Mouse (Mus musculus): ENCODE data around the gene 2210016L21Rik.
A peak's percentile ranks its signal among the peaks of the same experiment; 100 is the strongest.
"Not testable (repeated sequence)": the region's sequence is repeated elsewhere in the genome, so short reads cannot be mapped to it uniquely, and the experiment has no call there.

2210016L21Rik gene

GRCm38 (mm10) chr5:114942074-114942765 is at the start of gene 2210016L21Rik:
Gene 2210016L21Rik, plus strand, starts transcription at chr5:114942158.
- DNase-seq: peak; percentile 90

- no peak for DNase-seq
Observed at GRCm38 (mm10) chr5:114895542-114895941, 46.4 kb upstream of the 2210016L21Rik start.

GRCm38 (mm10) chr5:114896688-114897373 is 45.1 kb upstream of the 2210016L21Rik start, which contains the start of gene Oasl2:
Gene Oasl2, plus strand, starts transcription at chr5:114896936.
- DNase-seq: no peak

- no peak for DNase-seq
Observed at GRCm38 (mm10) chr5:114897374-114897793, 44.6 kb upstream of the 2210016L21Rik start.

- DNase-seq: no peak
Observed at GRCm38 (mm10) chr5:114898857-114899256, 43.1 kb upstream of the 2210016L21Rik start.

- DNase-seq: no peak
Observed at GRCm38 (mm10) chr5:114902413-114902812, 39.5 kb upstream of the 2210016L21Rik start.

GRCm38 (mm10) chr5:114908598-114909305 is 33.2 kb upstream of the 2210016L21Rik start:
- no peak for DNase-seq

GRCm38 (mm10) chr5:114913686-114914085 is 28.3 kb upstream of the 2210016L21Rik start:
- no peak for DNase-seq

GRCm38 (mm10) chr5:114914855-114915254 is 27.1 kb upstream of the 2210016L21Rik start:
- peak; percentile 64 for DNase-seq

- no peak for DNase-seq
Observed at GRCm38 (mm10) chr5:114915854-114916253, 26.1 kb upstream of the 2210016L21Rik start.

- no peak for DNase-seq
Observed at GRCm38 (mm10) chr5:114916777-114917176, 25.2 kb upstream of the 2210016L21Rik start.

- DNase-seq: not testable (repeated sequence)
Observed at GRCm38 (mm10) chr5:114917357-114917756, 24.6 kb upstream of the 2210016L21Rik start.

- DNase-seq: peak; percentile 16
Observed at GRCm38 (mm10) chr5:114921551-114922365, 20.2 kb upstream of the 2210016L21Rik start.

GRCm38 (mm10) chr5:114922366-114922731 is 19.6 kb upstream of the 2210016L21Rik start:
- no peak for DNase-seq

GRCm38 (mm10) chr5:114922998-114923473 is 18.9 kb upstream of the 2210016L21Rik start, which contains the start of gene Oasl1:
Gene Oasl1, plus strand, starts transcription at chr5:114923240.
- no peak for DNase-seq

- DNase-seq: no peak
Observed at GRCm38 (mm10) chr5:114926153-114926684, 15.7 kb upstream of the 2210016L21Rik start.

GRCm38 (mm10) chr5:114926753-114927152 is 15.2 kb upstream of the 2210016L21Rik start:
- DNase-seq: no peak

- DNase-seq: no peak
Observed at GRCm38 (mm10) chr5:114931626-114932025, 10.3 kb upstream of the 2210016L21Rik start.

GRCm38 (mm10) chr5:114933206-114933605 is 8.8 kb upstream of the 2210016L21Rik start:
- no peak for DNase-seq

GRCm38 (mm10) chr5:114935838-114936237 is 6.1 kb upstream of the 2210016L21Rik start:
- no peak for DNase-seq

- DNase-seq: not testable (repeated sequence)
Observed at GRCm38 (mm10) chr5:114941138-114941537, 820 bp upstream of the 2210016L21Rik start.

GRCm38 (mm10) chr5:114942766-114943130 is 790 bp downstream of the 2210016L21Rik start:
- DNase-seq: no peak
